Mouse (Mus musculus): ENCODE data around the gene Cit. TPM values are rescaled to one million over a fixed set of nuclear protein-coding genes. Genes with fewer than 3 reads are reported as not detected.

The Cit gene
- polyA plus RNA-seq, 1 experiment from 2014 or later = 34.1 TPM

GRCm38 (mm10) chr5:115977757-115978156 is 132.7 kb downstream of the Cit start:
- H3K9me3 ChIP-seq (replicated peaks; ENCODE audit: control insufficient read depth, low read length) = no peaks in the 10 kb centered on the region
- peak overlapping the region; percentile 51 for H3K27ac ChIP-seq (ENCODE audit: low read length)
- H3K27me3 ChIP-seq (ENCODE audit: control insufficient read depth, insufficient read depth, low read depth, low read length) = no peaks in the 10 kb centered on the region
- H3K36me3 ChIP-seq (ENCODE audit: control insufficient read depth, insufficient read depth) = peaks cover 93% of the 10 kb centered on the region
- 64% methylated on average over 10 of the region's 10 CpGs for WGBS (ENCODE audit: insufficient replicate concordance)
- peaks cover 10% of the 10 kb centered on the region; the same call in 1 of the 2 replicates for H3K4me1 ChIP-seq (ENCODE audit: control insufficient read depth, low read depth, low read length)
- H3K4me3 ChIP-seq (ENCODE audit: low read depth, low read length) = no peak overlapping the region
- H3K9ac ChIP-seq (ENCODE audit: low read depth, low read length) = no peak overlapping the region
- no peak overlapping the region for H3K4me2 ChIP-seq (ENCODE audit: low read depth, low read length)
- peak; percentile 27 for ATAC-seq (ENCODE audit: low read depth)

- Histone ChIP-seq H3K9me3 (replicated peaks; ENCODE audit: control insufficient read depth, low read length) (no peaks in the 10 kb centered on the region), H3K4me1 (ENCODE audit: control insufficient read depth, low read depth, low read length) (peaks cover 10% of the 10 kb centered on the region; the same call in 1 of the 2 replicates), H3K9ac (ENCODE audit: low read depth, low read length) (no peak overlapping the region), H3K4me3 (ENCODE audit: low read depth, low read length) (no peak overlapping the region), H3K27me3 (ENCODE audit: control insufficient read depth, insufficient read depth, low read depth, low read length) (no peaks in the 10 kb centered on the region), H3K4me2 (ENCODE audit: low read depth, low read length) (no peak overlapping the region), H3K36me3 (ENCODE audit: control insufficient read depth, insufficient read depth) (peaks cover 94% of the 10 kb centered on the region), H3K27ac (ENCODE audit: low read length) (peak overlapping the region; percentile 51)
- WGBS (ENCODE audit: insufficient replicate concordance) = 76% methylated on average over 5 of the region's 5 CpGs
- no peak for ATAC-seq (ENCODE audit: low read depth)
Measured at GRCm38 (mm10) chr5:115978255-115978654, 133.2 kb downstream of the Cit start.

- no peak overlapping the region for H3K9ac ChIP-seq (ENCODE audit: low read depth, low read length)
- no peaks in the 10 kb centered on the region for H3K9me3 ChIP-seq (replicated peaks; ENCODE audit: control insufficient read depth, low read length)
- H3K4me3 ChIP-seq (ENCODE audit: low read depth, low read length) = no peak overlapping the region
- no peak overlapping the region for H3K4me2 ChIP-seq (ENCODE audit: low read depth, low read length)
- no peaks in the 10 kb centered on the region for H3K27me3 ChIP-seq (ENCODE audit: control insufficient read depth, insufficient read depth, low read depth, low read length)
- peaks cover 93% of the 10 kb centered on the region for H3K36me3 ChIP-seq (ENCODE audit: control insufficient read depth, insufficient read depth)
- peaks cover 10% of the 10 kb centered on the region; the same call in 1 of the 2 replicates for H3K4me1 ChIP-seq (ENCODE audit: control insufficient read depth, low read depth, low read length)
- no peak overlapping the region for H3K27ac ChIP-seq (ENCODE audit: low read length)
- 79% methylated on average over 16 of the region's 16 CpGs for WGBS (ENCODE audit: insufficient replicate concordance)
- ATAC-seq (ENCODE audit: low read depth) = no peak
Measured at GRCm38 (mm10) chr5:115979134-115979696, 134.1 kb downstream of the Cit start.

DNA sequence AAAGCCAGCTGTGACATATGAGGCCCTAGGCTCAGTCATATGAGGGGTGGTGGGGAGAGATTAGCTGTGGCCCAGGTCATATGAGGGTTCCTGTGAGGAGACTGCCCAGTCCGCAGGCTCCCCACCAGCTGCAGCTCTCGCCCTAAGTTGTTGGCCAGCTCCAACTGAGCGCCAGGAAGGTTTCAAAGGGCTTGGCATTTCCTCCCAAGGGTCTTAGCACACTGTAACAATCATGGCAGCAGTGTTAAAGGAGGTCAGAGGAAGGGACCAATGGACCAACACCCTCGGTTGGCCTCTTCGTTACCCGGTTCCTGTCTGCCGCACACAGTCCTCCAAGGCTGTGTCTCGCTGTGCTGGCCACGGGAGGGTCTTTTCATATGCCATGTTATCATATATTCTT is 135.5 kb downstream of the Cit start:
- Histone ChIP-seq H3K4me3 (ENCODE audit: low read depth, low read length) (no peak overlapping the region), H3K36me3 (ENCODE audit: control insufficient read depth, insufficient read depth) (peaks cover 93% of the 10 kb centered on the region), H3K27ac (ENCODE audit: low read length) (no peak overlapping the region), H3K9ac (ENCODE audit: low read depth, low read length) (no peak overlapping the region), H3K9me3 (replicated peaks; ENCODE audit: control insufficient read depth, low read length) (no peaks in the 10 kb centered on the region), H3K4me1 (ENCODE audit: control insufficient read depth, low read depth, low read length) (peaks cover 10% of the 10 kb centered on the region; the same call in 1 of the 2 replicates), H3K27me3 (ENCODE audit: control insufficient read depth, insufficient read depth, low read depth, low read length) (no peaks in the 10 kb centered on the region), H3K4me2 (ENCODE audit: low read depth, low read length) (no peak overlapping the region)
- 90% methylated on average over 9 of the region's 9 CpGs for WGBS (ENCODE audit: insufficient replicate concordance)
- no peak for ATAC-seq (ENCODE audit: low read depth)

GRCm38 (mm10) chr5:115982671-115983373 is 137.7 kb downstream of the Cit start:
- Histone ChIP-seq H3K4me3 (ENCODE audit: low read depth, low read length) (no peak overlapping the region), H3K9me3 (replicated peaks; ENCODE audit: control insufficient read depth, low read length) (no peaks in the 10 kb centered on the region), H3K27me3 (ENCODE audit: control insufficient read depth, insufficient read depth, low read depth, low read length) (no peaks in the 10 kb centered on the region), H3K27ac (ENCODE audit: low read length) (no peak overlapping the region), H3K36me3 (ENCODE audit: control insufficient read depth, insufficient read depth) (peaks cover 90% of the 10 kb centered on the region), H3K4me2 (ENCODE audit: low read depth, low read length) (no peak overlapping the region), H3K4me1 (ENCODE audit: control insufficient read depth, low read depth, low read length) (peaks cover 5% of the 10 kb centered on the region; the same call in 1 of the 2 replicates), H3K9ac (ENCODE audit: low read depth, low read length) (no peak overlapping the region)
- WGBS (ENCODE audit: insufficient replicate concordance) = 82% methylated on average over 7 of the region's 7 CpGs
- ATAC-seq (ENCODE audit: low read depth) = no peak

- WGBS (ENCODE audit: insufficient replicate concordance) = 91% methylated on average over 6 of the region's 6 CpGs
- H3K4me3 ChIP-seq (ENCODE audit: low read depth, low read length) = no peak overlapping the region
- no peaks in the 10 kb centered on the region for H3K9me3 ChIP-seq (replicated peaks; ENCODE audit: control insufficient read depth, low read length)
- no peak overlapping the region for H3K9ac ChIP-seq (ENCODE audit: low read depth, low read length)
- H3K36me3 ChIP-seq (ENCODE audit: control insufficient read depth, insufficient read depth) = peaks cover 91% of the 10 kb centered on the region
- no peak overlapping the region for H3K4me2 ChIP-seq (ENCODE audit: low read depth, low read length)
- no peaks in the 10 kb centered on the region for H3K27me3 ChIP-seq (ENCODE audit: control insufficient read depth, insufficient read depth, low read depth, low read length)
- no peak overlapping the region for H3K27ac ChIP-seq (ENCODE audit: low read length)
- no peaks in the 10 kb centered on the region for H3K4me1 ChIP-seq (ENCODE audit: control insufficient read depth, low read depth, low read length)
- ATAC-seq (ENCODE audit: low read depth) = no peak
Measured at GRCm38 (mm10) chr5:115984392-115984791, 139.3 kb downstream of the Cit start.

- Histone ChIP-seq H3K27me3 (ENCODE audit: control insufficient read depth, insufficient read depth, low read depth, low read length) (no peaks in the 10 kb centered on the region), H3K27ac (ENCODE audit: low read length) (no peak overlapping the region), H3K36me3 (ENCODE audit: control insufficient read depth, insufficient read depth) (peaks cover 91% of the 10 kb centered on the region), H3K9ac (ENCODE audit: low read depth, low read length) (no peak overlapping the region), H3K4me2 (ENCODE audit: low read depth, low read length) (no peak overlapping the region), H3K9me3 (replicated peaks; ENCODE audit: control insufficient read depth, low read length) (no peaks in the 10 kb centered on the region), H3K4me1 (ENCODE audit: control insufficient read depth, low read depth, low read length) (no peaks in the 10 kb centered on the region), H3K4me3 (ENCODE audit: low read depth, low read length) (no peak overlapping the region)
- 91% methylated on average over 11 of the region's 11 CpGs for WGBS (ENCODE audit: insufficient replicate concordance)
- ATAC-seq (ENCODE audit: low read depth) = no peak
Measured at GRCm38 (mm10) chr5:115985101-115985500, 140.0 kb downstream of the Cit start.

GRCm38 (mm10) chr5:115987284-115987683 is 142.2 kb downstream of the Cit start:
- no peak overlapping the region for H3K4me2 ChIP-seq (ENCODE audit: low read depth, low read length)
- H3K4me3 ChIP-seq (ENCODE audit: low read depth, low read length) = no peak overlapping the region
- ATAC-seq (ENCODE audit: low read depth) = no peak
- no peaks in the 10 kb centered on the region for H3K27me3 ChIP-seq (ENCODE audit: control insufficient read depth, insufficient read depth, low read depth, low read length)
- 90% methylated on average over 12 of the region's 12 CpGs for WGBS (ENCODE audit: insufficient replicate concordance)
- peaks cover 90% of the 10 kb centered on the region for H3K36me3 ChIP-seq (ENCODE audit: control insufficient read depth, insufficient read depth)
- no peak overlapping the region for H3K27ac ChIP-seq (ENCODE audit: low read length)
- no peaks in the 10 kb centered on the region for H3K4me1 ChIP-seq (ENCODE audit: control insufficient read depth, low read depth, low read length)
- H3K9me3 ChIP-seq (replicated peaks; ENCODE audit: control insufficient read depth, low read length) = no peaks in the 10 kb centered on the region
- H3K9ac ChIP-seq (ENCODE audit: low read depth, low read length) = no peak overlapping the region

GRCm38 (mm10) chr5:115991717-115992116 is 146.6 kb downstream of the Cit start:
- Histone ChIP-seq H3K27me3 (ENCODE audit: control insufficient read depth, insufficient read depth, low read depth, low read length) (no peaks in the 10 kb centered on the region), H3K9me3 (replicated peaks; ENCODE audit: control insufficient read depth, low read length) (no peaks in the 10 kb centered on the region), H3K27ac (ENCODE audit: low read length) (no peak overlapping the region), H3K36me3 (ENCODE audit: control insufficient read depth, insufficient read depth) (peaks cover 88% of the 10 kb centered on the region), H3K9ac (ENCODE audit: low read depth, low read length) (no peak overlapping the region), H3K4me2 (ENCODE audit: low read depth, low read length) (no peak overlapping the region), H3K4me1 (ENCODE audit: control insufficient read depth, low read depth, low read length) (no peaks in the 10 kb centered on the region), H3K4me3 (ENCODE audit: low read depth, low read length) (no peak overlapping the region)
- ATAC-seq (ENCODE audit: low read depth) = no peak
- 92% methylated on average over 11 of the region's 11 CpGs for WGBS (ENCODE audit: insufficient replicate concordance)

Data from liver, embryonic 16.5 days (tissue).